Mouse (Mus musculus) adrenal gland, postnatal 36 days (tissue): ENCODE measurements at regions not wholly inside any gene's neighbourhood (a gene's known extent, or its start where the extent isn't known, plus 50 kb on each side); places are given as distances from the start of the nearest gene placed in this dataset.

ENCODE experiments used
- DNase-seq, 2 experiments: peaks; one replicate each; pipeline ENCODE4 v3.0.0; 2021; ENCODE audit warnings: mixed read lengths in 1 of 2

DNA sequence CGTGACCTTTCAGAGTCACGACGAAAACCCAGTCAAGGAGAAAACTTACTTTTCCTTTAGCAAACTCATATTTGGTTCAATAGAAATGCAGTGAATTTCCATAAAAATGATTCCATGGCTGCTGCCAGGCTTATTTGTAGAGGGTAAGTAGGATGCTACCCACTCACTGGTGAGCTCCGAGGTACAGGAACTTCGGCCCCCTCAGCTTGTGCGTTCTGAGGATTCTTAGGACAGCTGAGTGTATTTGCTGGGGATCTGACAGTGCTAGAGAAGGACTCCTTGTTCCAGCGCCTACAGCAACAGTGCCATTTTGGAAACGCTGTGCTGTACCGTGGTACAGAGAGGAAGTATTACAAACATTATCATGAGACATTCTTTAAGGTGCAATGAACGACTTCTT lies 210.4 kb downstream of the Enc1 start:
- DNase-seq, result no peak

DNA sequence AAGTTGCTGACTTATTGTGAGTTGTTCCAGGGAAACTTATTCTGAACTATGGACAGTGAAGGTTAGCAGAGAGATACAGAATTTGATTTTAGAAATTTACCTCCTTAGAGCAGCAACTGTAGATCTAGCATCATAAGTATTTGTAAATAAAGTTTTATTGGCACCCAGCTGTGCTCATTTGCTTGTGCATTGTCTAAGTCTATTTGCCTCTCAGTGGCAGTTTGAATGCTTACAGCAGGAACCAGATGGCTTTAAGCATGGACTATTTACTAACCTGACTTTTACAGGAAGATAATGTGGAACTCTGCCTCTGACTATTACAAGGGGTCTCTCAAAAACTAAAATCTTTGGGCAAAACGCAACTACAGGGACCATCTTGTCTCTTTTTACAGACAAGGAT lies 207.2 kb downstream of the Enc1 start:
- no peak for DNase-seq

DNA sequence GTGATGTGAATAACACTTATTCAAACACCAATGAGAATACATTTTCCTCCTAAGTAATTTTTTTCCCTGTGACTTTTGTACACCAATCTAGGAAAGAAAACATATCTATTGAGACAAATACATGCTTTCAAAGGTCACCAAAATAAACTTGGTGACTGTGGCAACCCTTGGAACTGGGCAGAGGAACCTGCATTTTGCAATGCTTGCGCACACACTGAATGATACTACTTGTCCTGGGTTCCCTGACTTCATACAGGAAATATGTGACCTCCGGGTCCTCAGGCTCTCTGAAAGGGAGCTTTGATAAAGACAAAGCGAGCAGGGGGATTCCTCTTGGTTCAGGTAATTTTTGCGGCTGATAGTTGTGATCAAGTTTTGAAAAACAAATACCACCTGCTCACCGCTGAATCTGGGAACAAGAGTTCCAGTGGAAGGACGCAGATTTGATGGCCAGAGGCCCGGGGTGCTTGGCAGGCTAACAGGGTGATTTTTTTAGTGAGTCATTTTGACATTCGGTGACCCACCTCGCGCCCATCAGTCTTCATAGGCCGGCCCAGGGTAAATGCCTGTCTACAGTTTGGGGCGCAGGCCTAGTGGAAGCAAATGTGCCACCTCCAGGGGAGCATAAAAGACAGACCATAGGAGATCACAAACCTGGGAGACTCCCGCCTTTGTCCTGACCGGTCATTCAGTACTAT lies 203.0 kb downstream of the Enc1 start:
- peak; percentile 70 to 73 for DNase-seq

DNA sequence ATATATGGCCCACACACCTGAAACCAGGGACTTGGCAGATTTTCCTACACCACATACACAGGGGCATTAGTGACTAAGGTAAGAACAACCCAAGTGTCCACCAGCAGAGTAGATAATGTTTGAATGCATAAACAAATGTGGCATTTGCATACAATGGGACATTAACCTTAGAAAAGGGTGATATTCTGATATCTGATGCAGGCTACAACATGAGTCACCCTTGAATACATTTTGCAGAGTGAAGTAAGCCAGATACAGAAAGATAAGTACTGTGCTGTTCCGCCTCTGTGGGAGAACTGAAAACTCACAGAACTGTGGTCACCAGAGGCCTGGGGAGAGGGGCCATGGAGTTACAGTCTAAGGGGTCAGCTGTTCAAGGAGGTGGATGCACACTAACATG lies 201.9 kb downstream of the Enc1 start:
- no peak for DNase-seq

DNA sequence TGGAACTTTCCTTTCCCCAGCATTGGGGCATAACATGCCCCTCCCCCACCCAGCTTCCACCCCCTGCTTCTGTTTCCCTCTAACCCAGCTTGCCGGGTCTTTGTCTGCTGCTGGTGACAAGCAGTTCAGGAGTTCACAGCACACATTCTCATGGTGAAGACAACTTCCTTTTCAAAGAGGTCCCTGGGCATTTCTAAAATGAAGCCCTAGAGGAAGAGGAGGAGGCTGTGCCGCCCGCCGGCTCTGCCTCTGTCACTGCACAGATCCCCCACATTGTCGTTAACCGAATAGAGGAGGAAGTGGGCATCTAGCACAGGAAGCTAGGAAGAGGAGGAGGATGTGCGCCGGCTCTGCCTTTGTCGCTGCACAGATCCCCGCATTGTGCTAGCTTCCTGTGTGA lies 201.4 kb downstream of the Enc1 start:
- no peak for DNase-seq

DNA sequence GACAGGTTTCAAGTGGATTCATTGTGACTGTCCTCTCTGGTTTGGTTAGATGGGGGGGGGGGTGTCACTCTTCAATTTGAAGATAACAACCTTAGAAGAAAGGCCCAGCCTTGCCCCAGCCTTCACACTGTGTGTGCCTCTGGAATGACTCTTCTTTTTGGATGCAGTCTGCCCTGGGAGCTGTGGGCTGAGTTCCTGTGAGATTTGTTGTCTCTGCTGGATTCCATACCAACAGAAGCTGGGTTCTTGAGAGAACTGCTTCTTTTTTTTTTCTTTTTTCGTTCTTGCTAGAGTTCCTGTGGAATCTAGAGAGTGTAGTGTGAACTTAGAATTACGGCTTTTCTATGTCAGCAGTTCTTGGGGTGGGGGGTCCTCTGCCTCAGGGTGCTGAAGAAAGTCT lies 200.9 kb downstream of the Enc1 start:
- DNase-seq, result no peak

DNA sequence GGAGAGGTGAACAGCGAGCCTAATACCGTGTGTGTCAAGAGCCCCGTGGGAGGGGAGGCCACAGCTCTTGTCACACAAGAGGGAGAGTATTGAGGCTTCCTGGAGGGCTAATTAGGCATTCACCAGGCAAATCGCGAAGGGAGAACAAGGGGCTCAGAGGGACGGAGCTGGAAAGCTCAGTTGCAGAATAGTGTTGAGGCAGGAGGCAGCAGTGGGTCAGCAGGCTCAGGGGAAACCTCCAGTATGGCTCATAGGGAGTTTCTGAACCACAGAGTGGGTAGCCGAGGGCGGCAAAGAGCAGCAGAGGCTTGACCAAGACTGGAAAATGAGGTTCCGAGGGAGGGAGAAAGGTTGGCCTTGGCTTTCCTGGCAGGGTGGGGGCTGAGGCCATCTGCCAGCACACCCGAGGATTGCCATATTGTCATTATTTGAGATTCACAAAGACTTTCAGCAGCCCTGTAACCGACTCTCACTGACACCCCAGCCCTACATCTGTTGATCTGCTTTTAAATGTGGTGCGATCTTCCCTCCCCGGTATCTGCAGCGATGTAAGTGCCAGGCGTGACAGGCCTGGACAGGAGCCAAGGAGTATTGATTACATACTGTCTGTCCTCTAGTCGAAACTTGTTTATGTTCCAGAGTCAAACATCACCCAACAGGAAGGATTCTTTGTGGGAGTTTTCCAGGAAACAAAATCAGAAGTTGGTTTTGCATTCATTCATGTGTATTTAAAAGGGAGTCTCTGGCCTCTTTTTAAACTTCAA lies 198.5 kb downstream of the Enc1 start:
- DNase-seq, result peak in 1 of 2 experiments; percentile 8

DNA sequence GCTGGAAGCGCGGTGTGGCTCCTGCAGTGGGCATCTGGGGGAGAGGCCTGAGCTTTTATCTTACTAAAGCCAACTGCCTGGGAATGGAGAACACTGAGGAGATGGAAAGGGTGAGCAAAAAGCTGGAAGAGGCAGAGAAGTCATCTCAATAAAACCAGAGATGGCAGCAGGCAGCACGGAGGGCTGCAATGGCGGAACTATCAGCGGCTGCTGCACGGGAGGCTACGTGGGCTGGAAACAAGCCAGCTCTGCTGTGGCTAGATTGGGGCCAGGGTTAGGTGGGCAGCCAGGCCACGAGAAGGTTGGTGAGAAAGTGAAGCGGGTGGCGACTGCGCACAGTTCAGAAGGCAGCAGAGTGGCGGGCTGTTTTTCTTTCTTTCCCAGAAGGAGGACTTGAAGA lies 197.8 kb downstream of the Enc1 start:
- DNase-seq, result peak; percentile 22 to 29

DNA sequence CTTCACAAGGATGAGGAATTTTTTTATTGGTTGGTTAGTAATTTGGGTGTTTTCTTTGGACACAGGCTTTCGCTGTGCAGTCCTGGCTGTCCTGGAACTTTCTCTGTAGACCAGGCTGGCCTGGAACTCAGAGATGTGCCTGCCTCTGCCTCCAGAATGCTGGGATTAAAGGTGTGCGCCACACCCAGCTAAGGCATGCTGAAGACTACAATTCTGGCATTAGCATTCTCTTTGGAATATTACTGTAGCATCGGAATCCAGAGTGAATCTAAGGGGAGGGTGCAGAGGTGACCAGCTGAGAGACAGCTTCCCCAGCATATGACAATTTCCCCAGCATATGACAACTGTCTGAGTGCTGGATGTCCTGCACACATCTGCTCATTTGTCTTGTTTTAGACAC lies 197.4 kb downstream of the Enc1 start:
- DNase-seq, result no peak

DNA sequence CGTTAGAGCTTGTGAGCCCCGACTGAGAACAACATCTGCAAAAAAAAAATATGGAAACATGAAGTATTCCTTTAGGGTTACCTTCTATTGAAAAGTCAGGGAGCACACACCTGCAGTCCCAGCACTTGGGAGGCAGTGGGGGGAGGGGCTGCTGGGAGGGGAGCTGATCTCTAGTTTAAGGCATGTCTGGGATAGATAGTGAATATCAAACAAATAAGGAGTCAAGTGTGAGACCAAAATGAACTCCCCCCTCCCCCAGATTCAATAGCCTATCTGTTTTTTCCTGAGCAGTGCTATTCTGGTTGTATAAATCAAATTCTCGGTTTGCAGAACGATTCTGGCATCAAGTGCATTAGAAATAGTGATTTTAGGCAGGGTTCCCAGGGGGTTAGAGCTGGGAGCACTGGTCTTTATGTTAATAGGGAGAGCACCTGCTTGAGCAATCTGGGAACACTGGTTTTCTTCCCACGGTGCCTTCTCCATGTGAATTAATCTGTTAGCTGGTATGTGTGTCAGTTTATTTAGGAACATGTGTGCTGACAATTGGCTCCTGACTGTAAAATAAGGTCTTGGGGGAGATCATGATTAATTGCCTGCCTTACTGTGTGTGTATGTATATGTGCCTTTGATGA lies 195.9 kb downstream of the Enc1 start:
- DNase-seq, result no peak

DNA sequence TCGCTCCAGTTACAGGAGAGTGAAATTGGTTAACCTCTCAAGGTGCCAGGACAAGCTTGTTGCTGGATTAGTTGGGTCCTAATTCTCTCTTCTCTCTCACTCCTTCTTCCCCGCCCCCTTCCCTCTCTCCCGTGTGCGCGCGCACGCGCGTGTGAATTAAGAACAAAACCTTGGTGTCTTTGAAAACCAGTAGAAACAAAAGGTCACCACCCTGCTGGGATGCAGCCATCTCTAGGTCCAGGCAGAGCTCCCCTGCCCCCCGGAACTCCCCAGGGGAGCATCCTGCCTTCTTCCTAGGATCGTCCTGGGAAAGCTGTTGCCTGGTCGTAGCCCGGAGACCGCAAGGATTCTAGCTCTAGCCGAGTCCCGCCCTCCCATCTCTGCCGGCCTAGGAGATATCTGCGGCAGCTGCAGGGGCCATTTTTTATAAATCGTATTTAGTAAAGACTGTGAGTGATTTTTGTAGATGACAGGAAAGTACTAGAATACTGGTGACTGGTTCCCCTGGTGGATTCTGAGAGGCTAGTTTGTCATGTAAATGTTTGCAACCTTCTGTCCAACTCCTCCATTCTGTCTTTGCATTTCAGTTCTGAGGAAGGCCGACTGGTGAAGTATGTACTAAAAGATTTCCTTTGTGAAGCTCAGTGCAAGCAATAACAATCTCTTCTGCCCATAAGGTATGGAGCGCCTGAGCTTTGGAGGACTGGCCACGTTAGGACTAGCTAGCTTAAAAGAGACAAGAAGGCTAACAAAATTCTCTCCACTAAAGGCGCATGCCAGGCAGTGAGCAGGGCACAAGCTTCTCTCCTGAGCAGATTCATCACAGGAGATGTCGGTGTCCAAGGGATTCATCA lies 195.2 kb downstream of the Enc1 start:
- DNase-seq, result peak; percentile 66 to 67

DNA sequence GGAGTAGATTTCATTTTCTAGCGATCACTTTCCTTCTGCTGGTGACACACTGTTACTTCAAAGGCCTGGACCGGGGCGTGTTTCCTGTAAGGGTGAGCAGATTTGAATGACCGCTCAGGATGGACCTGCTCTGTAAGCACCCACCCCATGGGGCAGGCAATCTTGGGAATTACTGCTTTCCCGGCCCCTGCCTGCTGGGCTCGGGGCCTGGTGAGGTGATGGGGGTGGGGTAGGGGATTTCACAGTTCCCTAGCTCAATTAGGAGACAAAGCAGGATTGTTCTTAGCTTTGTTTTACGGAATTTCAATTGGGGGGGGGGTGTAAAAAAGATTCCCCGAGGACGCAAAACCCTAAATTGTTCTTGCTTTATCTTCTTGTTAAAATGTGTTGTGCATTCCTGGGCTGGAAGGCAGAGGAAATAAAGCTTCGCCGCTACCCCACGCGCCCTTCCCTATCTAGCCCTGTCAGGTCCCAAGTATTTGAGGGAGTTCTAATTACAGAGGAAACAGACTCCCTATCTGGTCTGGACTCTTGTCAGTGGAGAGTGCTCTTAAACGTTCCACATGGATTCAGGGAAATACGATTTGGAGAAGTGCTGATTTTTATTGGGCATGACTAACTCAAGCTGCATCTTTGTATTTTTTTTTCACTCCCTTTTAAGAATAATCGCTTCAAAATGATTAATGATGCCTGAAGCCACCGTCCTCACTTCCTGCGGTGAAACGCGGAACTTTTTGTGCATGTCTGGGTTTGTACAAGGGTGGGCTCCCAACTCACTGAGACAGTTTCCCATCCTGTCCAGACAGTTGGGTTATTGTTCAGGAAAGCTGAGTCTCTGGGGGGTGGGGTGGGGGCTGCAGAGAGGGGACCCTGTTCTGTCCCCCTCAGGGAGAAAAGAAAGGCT lies 194.3 kb downstream of the Enc1 start:
- peak; percentile 16 to 20 for DNase-seq

DNA sequence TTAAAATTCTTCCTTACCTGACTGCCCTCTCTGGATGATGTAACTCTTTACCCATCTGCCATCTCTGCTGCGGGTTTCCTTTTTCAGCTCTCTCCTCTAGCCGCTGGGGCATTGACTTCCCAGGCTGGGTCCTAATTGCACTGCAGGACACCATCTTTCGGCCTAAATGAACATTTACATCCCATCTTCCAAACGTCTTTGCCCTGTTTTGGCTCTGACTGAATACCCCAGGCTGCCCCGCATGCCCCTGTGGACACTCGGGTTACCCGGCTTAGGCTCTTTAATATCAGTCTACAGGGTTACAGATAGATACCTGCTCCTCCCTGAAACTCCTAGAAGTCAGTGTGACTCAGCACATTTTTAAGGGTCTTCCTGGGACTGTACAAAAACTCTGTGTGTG lies 193.3 kb downstream of the Enc1 start:
- DNase-seq, result no peak

DNA sequence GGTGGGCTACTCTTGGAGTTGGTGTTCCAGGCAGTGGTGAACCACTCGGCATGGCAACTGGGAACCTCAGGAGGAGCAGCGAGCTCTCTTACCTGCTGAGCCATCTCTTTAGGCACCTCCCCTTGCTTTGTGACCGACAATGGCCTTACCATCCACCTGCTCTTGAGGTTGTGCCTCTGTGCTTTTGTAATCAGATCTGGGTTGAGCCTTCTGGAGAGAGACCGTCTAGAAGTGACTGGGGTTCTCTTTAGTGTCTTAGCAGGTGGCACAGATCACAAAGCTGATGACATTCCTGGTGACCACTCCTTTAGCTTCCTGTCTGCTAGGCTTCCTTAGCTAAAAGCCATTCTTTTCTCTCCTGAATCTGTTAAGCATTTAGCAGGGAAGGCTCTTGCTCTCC lies 191.7 kb downstream of the Enc1 start:
- DNase-seq, result no peak

DNA sequence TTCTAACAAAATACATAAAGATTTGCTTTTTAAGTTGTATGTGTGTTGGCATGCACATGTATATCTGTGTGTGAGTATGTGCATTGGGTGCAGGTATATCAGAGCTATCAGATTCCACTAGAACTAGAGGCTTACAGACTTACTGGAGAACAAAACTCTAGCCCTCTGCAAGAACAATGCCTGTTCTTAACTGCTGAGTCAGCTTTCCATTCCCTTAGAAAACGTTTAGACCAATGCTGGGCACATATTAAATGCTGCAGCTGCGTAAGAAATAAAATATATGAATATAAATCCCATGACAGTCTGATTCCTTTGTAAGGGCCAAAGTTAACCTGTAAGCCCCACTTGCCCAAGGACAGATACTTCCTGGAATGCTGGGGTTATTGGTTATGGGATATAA lies 190.0 kb downstream of the Enc1 start:
- no peak for DNase-seq

DNA sequence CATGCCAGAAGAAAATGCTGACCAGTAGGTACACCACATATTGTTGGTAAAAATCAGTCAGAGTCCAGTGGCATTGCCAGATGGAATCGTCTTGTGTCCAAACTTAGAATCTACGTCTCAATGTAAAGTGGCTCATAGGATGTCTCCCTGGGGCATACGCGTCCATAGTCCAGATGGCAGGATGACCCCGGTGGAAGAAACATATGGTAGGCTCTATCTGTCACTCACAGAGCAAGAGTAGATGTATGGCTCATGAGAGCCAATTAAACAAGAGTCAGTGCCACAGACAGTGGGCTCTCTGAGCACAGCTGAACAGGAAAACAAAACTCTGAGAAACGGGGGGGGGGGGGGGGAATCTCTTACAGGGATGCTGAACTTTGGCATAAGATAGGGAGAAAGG lies 187.3 kb downstream of the Enc1 start:
- no peak for DNase-seq

DNA sequence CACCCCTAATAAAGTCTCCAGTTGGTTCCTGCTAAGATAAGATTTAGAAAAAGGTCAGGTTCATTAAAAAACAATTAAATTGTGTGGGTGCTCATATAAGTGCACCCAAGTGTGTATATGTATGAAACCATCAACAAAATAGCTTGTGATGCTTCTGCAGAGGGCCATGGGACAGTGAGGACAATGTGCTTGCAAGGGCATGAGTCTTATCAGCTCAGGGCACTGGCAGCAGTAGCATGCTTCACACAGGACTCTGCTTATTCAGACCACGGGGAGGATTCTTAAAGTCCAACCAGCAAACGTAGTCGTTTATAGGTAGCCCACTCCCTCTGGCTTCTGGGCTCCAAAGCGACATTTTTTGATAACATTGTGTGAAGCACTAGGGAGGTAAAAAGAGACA lies 186.6 kb downstream of the Enc1 start:
- DNase-seq, result no peak

DNA sequence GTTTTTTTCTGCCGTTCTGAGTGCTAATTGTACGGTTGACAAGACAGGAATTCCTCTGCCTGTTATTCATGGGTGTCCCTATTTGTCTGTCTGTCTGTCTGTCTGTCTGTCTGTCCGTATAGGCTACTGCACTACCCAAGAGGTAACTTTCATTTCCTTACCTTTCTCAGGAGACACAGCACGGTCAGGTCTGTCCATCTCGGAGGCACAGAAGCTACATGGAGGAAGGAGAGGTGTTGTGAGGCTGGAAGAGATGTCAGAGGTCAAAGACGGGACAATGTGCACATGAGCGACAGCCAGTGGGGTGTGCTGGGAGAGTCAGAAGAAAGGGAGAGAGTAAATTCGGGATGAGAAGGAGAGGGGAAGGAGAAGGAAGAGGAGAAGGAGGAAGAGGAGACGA lies 184.8 kb downstream of the Enc1 start:
- no peak for DNase-seq

DNA sequence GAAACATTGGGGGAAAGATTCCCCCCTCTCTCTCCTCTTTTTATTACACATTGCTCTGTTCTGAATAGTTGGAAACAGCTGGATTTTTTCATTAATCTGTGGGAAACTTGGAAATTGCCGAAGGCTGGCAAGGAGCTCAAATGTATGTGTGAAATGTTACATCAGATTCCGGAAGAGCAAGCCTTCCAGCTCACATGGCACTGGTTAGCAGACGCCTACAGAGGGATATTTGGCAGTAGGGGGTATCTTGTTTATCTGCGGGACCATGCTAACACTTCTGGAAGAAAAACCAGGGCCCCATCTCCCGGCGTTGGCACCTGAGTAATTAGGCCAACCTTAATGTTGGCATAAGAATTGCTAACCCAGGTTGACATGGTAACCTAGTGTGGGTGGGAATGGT lies 183.0 kb downstream of the Enc1 start:
- no peak for DNase-seq

DNA sequence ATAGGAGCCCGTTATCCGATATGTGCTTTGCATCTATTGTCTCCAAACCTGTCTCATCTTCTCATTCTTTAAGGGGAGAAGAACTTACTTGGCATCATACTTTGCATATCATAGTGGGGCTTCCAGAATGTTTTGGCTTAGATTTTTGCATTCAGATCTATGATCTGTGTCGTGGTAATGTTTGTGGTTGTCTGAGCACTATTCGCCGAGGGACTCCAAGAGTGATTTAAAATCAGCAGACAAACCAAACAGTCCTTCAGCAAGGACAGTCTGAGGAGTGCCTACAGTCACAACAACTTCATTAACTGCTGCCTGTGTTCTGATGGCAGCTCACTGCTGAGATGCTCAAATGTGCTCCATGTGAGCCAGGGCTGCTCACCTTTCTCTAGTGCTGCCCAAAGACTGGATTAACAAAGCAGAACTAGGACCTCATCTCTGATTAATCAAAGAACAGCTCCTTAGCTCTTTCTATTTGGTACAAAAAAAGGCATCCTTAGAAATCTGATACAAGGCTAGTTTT lies 182.5 kb downstream of the Enc1 start:
- no peak for DNase-seq

DNA sequence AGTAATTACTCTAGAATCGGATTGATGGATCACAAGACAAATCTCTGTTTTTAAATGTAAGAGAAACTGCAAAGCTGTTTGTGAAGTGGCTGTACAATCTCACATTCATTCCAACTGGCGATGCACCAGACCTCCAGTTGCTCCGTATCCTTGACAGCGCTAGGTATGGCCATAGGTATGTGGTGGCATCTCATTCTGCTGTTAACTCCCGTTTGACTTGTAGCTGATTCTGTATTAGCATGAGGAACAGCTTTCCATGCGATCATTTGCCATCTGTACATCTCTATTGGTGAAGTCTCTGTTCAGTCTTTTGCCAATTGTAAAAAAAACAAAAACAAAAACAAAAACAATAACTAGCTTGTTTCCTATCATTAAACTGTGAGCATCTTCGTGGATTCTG lies 182.0 kb downstream of the Enc1 start:
- DNase-seq, result no peak
